ENCODE assay signal across 10 mouse cellular contexts in genomic region chr1:70270139-70270538, GRCm38 (mm10).
DNase-seq lines count a peak whose midpoint lies in the region; ATAC-seq and TF ChIP-seq lines count a peak whose summit lies in the region.
"Had no signal": no experiment of that assay in that cellular context is flagged by ENCODE, and none has a peak within 500 bp of the region (broad histone marks: within the 10 kb centered on the region; RNA-seq: fewer than 3 reads in every experiment).

No protein-coding gene starts in this region.

- no peaks in the 10 kb centered on the region for H3K27me3 ChIP-seq in hindbrain, embryonic 11.5 days (ENCODE audit: control insufficient read depth, insufficient read depth, low read length)
- no peaks in the 10 kb centered on the region for H3K27me3 ChIP-seq in hindbrain, embryonic 16.5 days (replicated peaks; ENCODE audit: control insufficient read depth, insufficient read depth, low read length)
- no peaks in the 10 kb centered on the region for H3K27me3 ChIP-seq in cerebellum, adult 2 months (ENCODE audit: control insufficient read depth, insufficient read depth, low read length)

- no peaks in the 10 kb centered on the region for H3K9me3 ChIP-seq in hindbrain, embryonic 11.5 days (ENCODE audit: control insufficient read depth, low read length)
- no peaks in the 10 kb centered on the region for H3K9me3 ChIP-seq in hindbrain, embryonic 16.5 days (ENCODE audit: control insufficient read depth, low read length)

- no peak overlapping the region for H3K27ac ChIP-seq in hindbrain, embryonic 11.5 days (ENCODE audit: low read depth, low read length)
- no peak overlapping the region for H3K27ac ChIP-seq in hindbrain, embryonic 16.5 days (ENCODE audit: low read depth, low read length)
- H3K27ac ChIP-seq in cerebellum, adult 2 months (ENCODE audit: insufficient read depth, low read length) = no peak overlapping the region
- H3K27ac ChIP-seq: macrophage had no signal

- no peaks in the 10 kb centered on the region for H3K4me1 ChIP-seq in hindbrain, embryonic 11.5 days (replicated peaks; ENCODE audit: control insufficient read depth, insufficient read depth, low read length)
- no peaks in the 10 kb centered on the region for H3K4me1 ChIP-seq in hindbrain, embryonic 16.5 days (ENCODE audit: control insufficient read depth, insufficient read depth, low read depth, low read length)
- no peaks in the 10 kb centered on the region for H3K4me1 ChIP-seq in cerebellum, adult 2 months (ENCODE audit: control insufficient read depth, insufficient read depth, low read length)

- ATAC-seq in hindbrain, embryonic 11.5 days (ENCODE audit: low FRiP score) = no peak
- ATAC-seq in hindbrain, embryonic 16.5 days = no peak

- no peak overlapping the region for H3K4me2 ChIP-seq in hindbrain, embryonic 11.5 days (replicated peaks; ENCODE audit: low read depth, low read length)
- H3K4me2 ChIP-seq in hindbrain, embryonic 16.5 days (ENCODE audit: low read length) = no peak overlapping the region

- peak; percentile 32 for DNase-seq in hindbrain, embryonic 11.5 days (ENCODE audit: low spot score)
- peak; percentile 10 for DNase-seq in right cerebral cortex, postnatal 4 days
- DNase-seq in right cerebral cortex, postnatal 36 days (ENCODE audit: low spot score in 2 of 2) = no peak
- peak; percentile 51 for DNase-seq in embryo, embryonic 10 days (ENCODE audit: low spot score)
- DNase-seq in thymus, postnatal 4 days = peak; percentile 15
- no peak for DNase-seq in spleen, postnatal 36 days (ENCODE audit: low spot score in 2 of 2)
- no peak for DNase-seq in cerebellum, adult 2 months
- DNase-seq: cerebellum, adult 18-20 months had no signal

- 17% methylated on average over 8 of the region's 8 CpGs for WGBS in hindbrain, embryonic 11.5 days
- 18% methylated on average over 8 of the region's 8 CpGs for WGBS in hindbrain, embryonic 16.5 days
- 25% methylated on average over 8 of the region's 8 CpGs for WGBS in cerebellum, adult 2 months

- no peak for TF ChIP-seq POLR2A in cerebellum, adult 2 months (IDR thresholded peaks at IDR 0.05; ENCODE audit: borderline replicate concordance, insufficient read depth, low read length)

- no peak for TF ChIP-seq CTCF in cerebellum, adult 2 months (IDR thresholded peaks at IDR 0.05; ENCODE audit: borderline replicate concordance, insufficient read depth, low read depth, low read length)

- H3K36me3 ChIP-seq in hindbrain, embryonic 11.5 days (ENCODE audit: control insufficient read depth, insufficient read depth, low read length) = no peaks in the 10 kb centered on the region
- no peaks in the 10 kb centered on the region for H3K36me3 ChIP-seq in hindbrain, embryonic 16.5 days (ENCODE audit: control insufficient read depth, insufficient read depth, low read length)

- no peak overlapping the region for H3K9ac ChIP-seq in hindbrain, embryonic 11.5 days (ENCODE audit: low read depth, low read length)
- H3K9ac ChIP-seq in hindbrain, embryonic 16.5 days (ENCODE audit: low read depth, low read length) = no peak overlapping the region

- no peak overlapping the region for H3K4me3 ChIP-seq in hindbrain, embryonic 11.5 days (ENCODE audit: low read depth, low read length)
- no peak overlapping the region for H3K4me3 ChIP-seq in hindbrain, embryonic 16.5 days (ENCODE audit: low read length)
- no peak overlapping the region for H3K4me3 ChIP-seq in cerebellum, adult 2 months (replicated peaks; ENCODE audit: insufficient read depth, low read depth, low read length)

Comparison
In these comparisons a context has a peak if more than half of its experiments do, and no peak if none do; other contexts are left out.
1. DNase-seq: peak in hindbrain, embryonic 11.5 days (single experiment), right cerebral cortex, postnatal 4 days (single experiment), embryo, embryonic 10 days (single experiment) and thymus, postnatal 4 days (single experiment); none in right cerebral cortex, postnatal 36 days (0 of 2), spleen, postnatal 36 days (0 of 2) and cerebellum, adult 2 months (0 of 2).